8 mouse cellular contexts compared by ENCODE assay signal in the genomic region with DNA sequence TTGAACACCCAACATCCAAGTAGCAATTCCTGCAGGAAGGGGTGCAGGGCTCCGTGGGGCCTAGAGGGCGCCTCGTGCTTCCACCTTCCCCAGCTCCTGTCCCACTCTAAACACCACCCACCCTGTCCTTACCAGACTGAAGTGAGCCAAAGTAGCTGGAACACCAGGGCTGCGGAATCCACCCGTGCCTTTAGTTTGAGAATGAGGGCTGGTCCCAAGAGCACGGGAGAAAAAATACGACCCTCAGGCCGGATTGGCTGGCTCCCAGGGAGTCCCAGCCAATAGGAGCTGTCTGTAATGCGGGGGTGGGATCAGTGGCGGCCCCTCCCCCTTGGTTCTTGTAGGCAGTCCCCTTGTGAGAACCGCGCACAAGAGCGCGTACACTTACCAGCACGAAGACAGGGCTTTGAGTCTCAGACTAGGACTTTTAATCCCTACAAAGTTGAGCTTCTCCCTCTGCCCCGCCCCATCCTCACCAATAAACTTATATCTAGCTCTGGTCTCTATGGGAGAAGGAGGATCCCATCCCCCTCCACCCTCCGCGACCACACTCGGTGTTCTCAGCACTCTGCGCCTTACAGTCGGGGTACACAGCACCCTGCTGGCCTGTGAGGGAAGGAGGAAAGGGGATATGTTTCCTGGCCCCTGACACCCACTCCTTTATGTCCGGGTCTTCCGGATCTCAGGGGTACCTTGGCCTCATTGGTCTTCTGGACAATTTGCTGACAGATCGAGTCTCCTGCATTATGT. TPM values are rescaled to one million over a fixed set of nuclear protein-coding genes. Genes with fewer than 3 reads are reported as not detected.
DNase-seq lines count a peak whose midpoint lies in the region; ATAC-seq and TF ChIP-seq lines count a peak whose summit lies in the region.

A gene (minus strand): TSS at position 274 of the 750 bp plus-strand sequence.

- no peak within 1 kb of the TSS for H3K27ac ChIP-seq in cerebellum, adult 2 months (ENCODE audit: insufficient read depth, low read length)
- peak within 1 kb of the TSS; percentile 87 for H3K27ac ChIP-seq in embryonic facial prominence, embryonic 13.5 days
- peak within 1 kb of the TSS; percentile 83 for H3K27ac ChIP-seq in heart, embryonic 10.5 days
- H3K27ac ChIP-seq in liver, adult 2 months (replicated peaks; ENCODE audit: insufficient read depth, low read depth, low read length), result no peak within 1 kb of the TSS

- DNase-seq in cerebellum, adult 2 months, result peak; percentile 22 to 32
- no peak for DNase-seq in cerebellum, adult 11 months
- DNase-seq in heart, embryonic 10.5 days (ENCODE audit: low spot score), result peak; percentile 96
- peak; percentile 72 to 73 for DNase-seq in kidney, adult 8-10 months
- no peak for DNase-seq in liver, adult 2 months (ENCODE audit: extremely low read depth, low read depth, low spot score)
- peak; percentile 38 to 45 for DNase-seq in monocyte, adult 2 months (ENCODE audit: low read depth in 1 of 2, low spot score in 2 of 2)
- DNase-seq in spleen, postnatal 14 days (ENCODE audit: low spot score in 2 of 2), result peak; percentile 70 to 79

- peak within 1 kb of the TSS; percentile 66 for H3K4me2 ChIP-seq in embryonic facial prominence, embryonic 13.5 days

- H3K79me2 ChIP-seq in liver, adult 2 months (ENCODE audit: control insufficient read depth, insufficient read depth, low read length), result no peaks in the 10 kb centered on the region

- no peaks in the 10 kb centered on the region for H3K27me3 ChIP-seq in cerebellum, adult 2 months (ENCODE audit: control insufficient read depth, insufficient read depth, low read length)
- no peaks in the 10 kb centered on the region for H3K27me3 ChIP-seq in embryonic facial prominence, embryonic 13.5 days
- H3K27me3 ChIP-seq in heart, embryonic 10.5 days (ENCODE audit: insufficient read depth, poor library complexity, severe bottlenecking), result 0 out of 2 replicates have a peak, but pooled peaks cover 8% of the 10 kb centered on the region
- no peaks in the 10 kb centered on the region for H3K27me3 ChIP-seq in liver, adult 2 months (ENCODE audit: control insufficient read depth, insufficient read depth, low read length)

- peaks cover 3% of the 10 kb centered on the region; the same call in 1 of the 2 replicates for H3K4me1 ChIP-seq in cerebellum, adult 2 months (ENCODE audit: control insufficient read depth, insufficient read depth, low read length)
- H3K4me1 ChIP-seq in embryonic facial prominence, embryonic 13.5 days, result peaks cover 16% of the 10 kb centered on the region
- peaks cover 20% of the 10 kb centered on the region for H3K4me1 ChIP-seq in heart, embryonic 10.5 days
- H3K4me1 ChIP-seq in liver, adult 2 months (ENCODE audit: control insufficient read depth, insufficient read depth, low read length), result no peaks in the 10 kb centered on the region; the same call in 1 of the 2 replicates

- ATAC-seq in embryonic facial prominence, embryonic 13.5 days (ENCODE audit: insufficient number of reproducible peaks, insufficient read depth, low FRiP score, low TSS enrichment, low read depth), result peak; percentile 89

- H3K4me3 ChIP-seq in cerebellum, adult 2 months (replicated peaks; ENCODE audit: insufficient read depth, low read depth, low read length), result no peak within 1 kb of the TSS
- peak within 1 kb of the TSS; percentile 48 for H3K4me3 ChIP-seq in embryonic facial prominence, embryonic 13.5 days
- peak within 1 kb of the TSS; percentile 61 for H3K4me3 ChIP-seq in heart, embryonic 10.5 days
- peak within 1 kb of the TSS; percentile 32; the same call in 1 of the 2 replicates for H3K4me3 ChIP-seq in liver, adult 2 months (ENCODE audit: insufficient read depth, low read depth, low read length)

- no peak for TF ChIP-seq POLR2A in cerebellum, adult 2 months (IDR thresholded peaks at IDR 0.05; ENCODE audit: borderline replicate concordance, insufficient read depth, low read length)
- TF ChIP-seq POLR2A in liver, adult 2 months (IDR thresholded peaks at IDR 0.05; ENCODE audit: extremely low read depth, insufficient read depth, low read length), result no peak

- H3K9ac ChIP-seq in embryonic facial prominence, embryonic 13.5 days, result peak within 1 kb of the TSS; percentile 44
- H3K9ac ChIP-seq in liver, adult 2 months (ENCODE audit: low read depth, low read length), result no peak within 1 kb of the TSS

- WGBS in cerebellum, adult 2 months, result 8% methylated on average over 24 of the region's 24 CpGs
- WGBS in embryonic facial prominence, embryonic 13.5 days, result 3% methylated on average over 24 of the region's 24 CpGs
- WGBS in heart, embryonic 10.5 days, result 4% methylated on average over 24 of the region's 24 CpGs
- 15% methylated on average over 24 of the region's 24 CpGs for WGBS in liver, adult 2 months

- H3K9me3 ChIP-seq in embryonic facial prominence, embryonic 13.5 days, result no peaks in the 10 kb centered on the region
- no peaks in the 10 kb centered on the region for H3K9me3 ChIP-seq in heart, embryonic 10.5 days

- H3K36me3 ChIP-seq in embryonic facial prominence, embryonic 13.5 days, result peaks cover 3% of the 10 kb centered on the region; the same call in 1 of the 2 replicates
- no peaks in the 10 kb centered on the region for H3K36me3 ChIP-seq in heart, embryonic 10.5 days
- H3K36me3 ChIP-seq in liver, adult 2 months (ENCODE audit: control insufficient read depth, insufficient read depth, low read length), result no peaks in the 10 kb centered on the region

- TF ChIP-seq CTCF in cerebellum, adult 2 months (IDR thresholded peaks at IDR 0.05; ENCODE audit: borderline replicate concordance, insufficient read depth, low read depth, low read length), result no peak
- TF ChIP-seq CTCF in liver, adult 2 months (IDR thresholded peaks at IDR 0.05; ENCODE audit: low read depth, low read length), result no peak

RNA-seq across cellular contexts. Expression of the gene that starts here (rescaled TPM):
- polyA plus RNA-seq in cerebellum, adult 2 months (2012; rRNA removed), result 41.9 and 44.4 TPM in 2 replicates
- polyA plus RNA-seq in embryonic facial prominence, embryonic 13.5 days (2015; fragmentation: Nextera tagmentation; extraction: Ambion mirVana), result 53.3 and 75.6 TPM in 2 replicates
- polyA plus RNA-seq in heart, embryonic 10.5 days (2016; fragmentation: Nextera tagmentation; extraction: Ambion mirVana), result 37.6 and 42.2 TPM in 2 replicates
- total RNA-seq in liver, adult 2 months (2014; rRNA removed), result not detected in 2 replicates
- polyA plus RNA-seq in liver, adult 2 months (2012; rRNA removed), result 0.67 and 1.3 TPM in 2 replicates

Comparison
In these comparisons a context has a peak if more than half of its experiments do, and no peak if none do; other contexts are left out.
1. RNA of the gene that starts here (polyA plus RNA-seq): 53.3 to 75.6 TPM in embryonic facial prominence, embryonic 13.5 days, 37.6 to 42.2 TPM in heart, embryonic 10.5 days and 41.9 to 44.4 TPM in cerebellum, adult 2 months; 0.67 to 1.3 TPM in liver, adult 2 months; every median in the first group is over 10 times any median in the second.
2. DNase-seq: peak in cerebellum, adult 2 months (2 of 2), heart, embryonic 10.5 days (single experiment), kidney, adult 8-10 months (2 of 2), monocyte, adult 2 months (2 of 2) and spleen, postnatal 14 days (2 of 2); none in cerebellum, adult 11 months (single experiment) and liver, adult 2 months (single experiment).
3. H3K27ac ChIP-seq: peak in embryonic facial prominence, embryonic 13.5 days (single experiment) and heart, embryonic 10.5 days (single experiment); none in cerebellum, adult 2 months (single experiment) and liver, adult 2 months (single experiment).